Mouse (Mus musculus) embryonic facial prominence, embryonic 12.5 days (tissue): ENCODE results near the gene Gpbar1. TPM values are rescaled to one million over a fixed set of nuclear protein-coding genes. Genes with fewer than 3 reads are reported as not detected.

Experiments
- ATAC-seq: fragments of 200-750 bp; cut with Nextera tagmentation; 2 replicates; pipeline ENCODE4 v1.8.0; 2017; ENCODE audit not compliant: insufficient number of reproducible peaks, insufficient read depth, low FRiP score, low TSS enrichment
- H3K27ac ChIP-seq: fragments of 300-500 bp; sonication (generic); 2 replicates; pipeline ENCODE4 v1.5.1; 2016; ENCODE audit warnings: mild to moderate bottlenecking
- H3K27me3 ChIP-seq: fragments of 300-500 bp; sonication (generic); 2 replicates; pipeline ENCODE4 v1.6.1; 2016; ENCODE audit warnings: mild to moderate bottlenecking, moderate library complexity
- H3K36me3 ChIP-seq: fragments of 300-500 bp; sonication (generic); 2 replicates; pipeline ENCODE4 v1.6.1; 2016; ENCODE audit warnings: mild to moderate bottlenecking
- H3K4me1 ChIP-seq: fragments of 300-500 bp; sonication (generic); 2 replicates; pipeline ENCODE4 v1.6.1; 2016
- H3K4me2 ChIP-seq: fragments of 300-500 bp; sonication (generic); replicated peaks from 2 replicates; pipeline ENCODE4 v1.6.1; 2016; ENCODE audit warnings: mild to moderate bottlenecking, moderate library complexity
- H3K4me3 ChIP-seq: fragments of 300-500 bp; sonication (generic); 2 replicates; pipeline ENCODE4 v1.5.1; 2016; ENCODE audit warnings: mild to moderate bottlenecking
- H3K9ac ChIP-seq: fragments of 300-500 bp; sonication (generic); 2 replicates; pipeline ENCODE4 v1.6.1; 2016; ENCODE audit warnings: mild to moderate bottlenecking, moderate library complexity
- H3K9me3 ChIP-seq: fragments of 300-500 bp; sonication (generic); 2 replicates; pipeline ENCODE4 v1.6.1; 2016; ENCODE audit warnings: mild to moderate bottlenecking, moderate library complexity
- WGBS: fragments of 180-500 bp; shearing (Covaris S2); methylation state at CpG from one replicate; pipeline ENCODE4 v1.1.7; 2016; 5-methylcytosine and 5-hydroxymethylcytosine counted together
- polyA plus RNA-seq: library from polyadenylated mRNA; unstranded; fragments of >200 nt; fragmentation: Nextera tagmentation; extraction: Ambion mirVana; gene quantifications from 2 replicates; pipeline ENCODE4 v1.2.1, GENCODE M21; 2016

The Gpbar1 gene
- polyA plus RNA-seq, 1 experiment from 2014 or later = not detected

GRCm38 (mm10) chr1:74289248-74289647 lies 10.9 kb downstream of the Gpbar1 start:
- H3K36me3 ChIP-seq = peaks cover 42% of the 10 kb centered on the region
- no peak for ATAC-seq
- no peak overlapping the region for H3K27ac ChIP-seq
- H3K4me1 ChIP-seq = peaks cover 6% of the 10 kb centered on the region
- H3K9me3 ChIP-seq = no peaks in the 10 kb centered on the region
- H3K4me2 ChIP-seq = no peak overlapping the region
- H3K9ac ChIP-seq = no peak overlapping the region
- H3K4me3 ChIP-seq = no peak overlapping the region
- 86% methylated on average over 9 of the region's 9 CpGs for WGBS
- no peaks in the 10 kb centered on the region for H3K27me3 ChIP-seq

DNA sequence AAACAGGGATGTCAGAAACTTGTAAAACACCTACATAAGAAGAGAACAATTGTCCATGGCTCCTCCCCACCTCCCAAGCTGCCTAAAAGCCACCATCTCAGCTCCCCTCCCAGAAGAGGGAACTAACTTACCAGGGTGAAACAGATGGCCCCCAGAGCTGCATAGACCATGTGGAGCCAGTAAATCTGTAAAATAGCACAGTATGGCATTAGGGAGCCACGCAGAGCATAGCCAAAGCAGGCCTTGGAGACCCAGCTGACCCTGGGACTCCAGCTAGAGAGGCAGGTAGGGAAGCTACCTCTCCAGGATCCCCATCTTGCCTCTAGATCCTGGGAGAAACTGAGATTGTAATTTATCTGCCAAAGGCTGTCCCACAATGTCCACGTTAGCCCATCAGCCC lies 11.4 kb downstream of the Gpbar1 start:
- H3K4me3 ChIP-seq = no peak overlapping the region
- no peaks in the 10 kb centered on the region for H3K9me3 ChIP-seq
- no peak overlapping the region for H3K9ac ChIP-seq
- 88% methylated on average over 2 of the region's 2 CpGs for WGBS
- H3K4me1 ChIP-seq = peaks cover 7% of the 10 kb centered on the region
- H3K36me3 ChIP-seq = peaks cover 42% of the 10 kb centered on the region
- H3K27me3 ChIP-seq = no peaks in the 10 kb centered on the region
- no peak for ATAC-seq
- no peak overlapping the region for H3K27ac ChIP-seq
- H3K4me2 ChIP-seq = no peak overlapping the region

DNA sequence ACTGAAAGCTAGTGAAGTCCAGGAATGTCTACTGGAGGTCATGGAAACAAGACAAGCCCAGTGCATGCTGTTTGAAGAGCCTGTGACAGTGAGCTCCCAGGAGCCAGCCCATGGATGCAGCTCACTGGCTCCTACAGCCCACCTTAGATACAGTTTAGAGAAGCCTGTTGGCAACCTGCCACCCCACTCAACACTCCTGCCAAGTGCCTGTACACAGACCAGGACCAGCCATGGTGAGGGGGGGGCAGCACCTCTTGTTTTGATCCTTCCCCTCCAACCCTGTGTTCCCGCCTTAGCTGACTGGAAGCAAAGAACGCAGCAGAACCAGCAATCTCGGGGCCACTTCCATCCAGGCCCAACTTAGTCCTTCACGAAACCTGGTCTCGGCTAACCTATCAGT lies 11.8 kb downstream of the Gpbar1 start:
- no peak overlapping the region for H3K9ac ChIP-seq
- WGBS = 92% methylated on average over 5 of the region's 5 CpGs
- H3K4me3 ChIP-seq = no peak overlapping the region
- no peak overlapping the region for H3K4me2 ChIP-seq
- no peak overlapping the region for H3K27ac ChIP-seq
- ATAC-seq = no peak
- peaks cover 11% of the 10 kb centered on the region for H3K4me1 ChIP-seq
- H3K36me3 ChIP-seq = peaks cover 42% of the 10 kb centered on the region
- H3K27me3 ChIP-seq = no peaks in the 10 kb centered on the region
- no peaks in the 10 kb centered on the region for H3K9me3 ChIP-seq

DNA sequence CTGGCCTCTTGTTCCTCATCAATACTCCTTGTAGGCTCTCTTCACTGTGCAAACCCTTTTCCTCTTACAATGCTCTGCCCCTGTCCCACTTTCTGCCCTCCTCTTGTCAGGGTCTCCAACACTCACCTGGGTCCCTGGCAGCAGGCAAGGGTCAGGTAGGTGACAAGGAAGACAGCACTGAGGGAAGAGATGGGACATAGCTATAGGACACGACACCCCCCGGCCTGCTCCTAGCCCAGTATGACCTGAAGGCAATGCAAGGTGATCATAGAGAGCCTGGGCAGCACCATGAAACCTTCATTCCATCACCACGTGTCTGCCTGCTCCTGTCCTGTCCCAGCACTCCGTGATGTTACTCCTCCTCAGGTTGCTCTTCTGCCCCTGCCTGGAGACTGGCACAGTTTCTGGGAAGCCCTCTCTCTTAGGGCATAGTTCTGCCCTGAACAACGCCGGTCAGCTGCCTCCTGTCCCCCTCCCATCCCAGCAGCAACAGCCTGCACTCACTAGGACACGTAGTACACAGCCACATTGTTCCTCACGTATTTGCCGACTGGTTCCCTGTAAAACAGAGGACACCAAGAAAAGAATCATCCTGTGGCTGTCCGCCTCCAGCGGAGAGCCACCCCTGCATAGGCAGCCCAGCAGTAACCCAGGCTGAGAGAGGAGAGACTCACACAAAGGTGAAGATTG lies 14.1 kb downstream of the Gpbar1 start:
- H3K27me3 ChIP-seq = no peaks in the 10 kb centered on the region
- H3K36me3 ChIP-seq = peaks cover 42% of the 10 kb centered on the region
- no peak for ATAC-seq
- H3K9ac ChIP-seq = no peak overlapping the region
- H3K9me3 ChIP-seq = no peaks in the 10 kb centered on the region
- 85% methylated on average over 11 of the region's 11 CpGs for WGBS
- H3K27ac ChIP-seq = no peak overlapping the region
- peaks cover 26% of the 10 kb centered on the region for H3K4me1 ChIP-seq
- no peak overlapping the region for H3K4me2 ChIP-seq
- H3K4me3 ChIP-seq = no peak overlapping the region

GRCm38 (mm10) chr1:74293306-74293960 lies 15.1 kb downstream of the Gpbar1 start:
- H3K9me3 ChIP-seq = no peaks in the 10 kb centered on the region
- 89% methylated on average over 8 of the region's 8 CpGs for WGBS
- H3K4me2 ChIP-seq = no peak overlapping the region
- H3K27me3 ChIP-seq = no peaks in the 10 kb centered on the region
- peaks cover 42% of the 10 kb centered on the region for H3K36me3 ChIP-seq
- no peak overlapping the region for H3K27ac ChIP-seq
- H3K9ac ChIP-seq = no peak overlapping the region
- peaks cover 26% of the 10 kb centered on the region for H3K4me1 ChIP-seq
- H3K4me3 ChIP-seq = no peak overlapping the region
- ATAC-seq = no peak

DNA sequence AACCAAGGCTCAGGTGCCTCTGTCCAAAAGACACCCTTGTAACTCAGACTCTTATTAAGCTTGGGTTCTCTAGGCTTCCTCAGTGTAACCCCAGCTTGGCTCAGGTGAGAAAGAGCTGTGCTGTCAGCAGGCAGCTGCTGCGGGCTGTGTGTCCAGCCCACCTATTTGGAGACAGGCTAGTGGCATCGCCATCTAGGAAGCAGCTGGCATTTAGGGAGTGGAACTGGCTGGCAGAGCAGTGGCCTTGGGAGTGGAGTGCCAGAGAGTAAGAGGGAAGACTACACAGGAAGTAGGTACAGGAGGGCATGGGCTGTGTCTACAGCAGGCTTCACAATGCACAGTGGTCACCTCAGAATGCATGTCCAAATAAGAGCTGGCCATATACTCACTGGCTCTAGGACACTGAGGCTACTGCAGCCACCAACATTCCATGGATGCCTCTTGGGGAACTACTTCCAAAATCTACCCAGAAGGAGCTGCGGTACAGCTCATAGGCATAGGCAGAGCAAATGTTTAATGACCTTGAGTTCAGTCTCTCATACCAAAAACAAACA lies 15.8 kb downstream of the Gpbar1 start:
- no peak for ATAC-seq
- Histone ChIP-seq H3K27me3 (no peaks in the 10 kb centered on the region), H3K4me2 (no peak overlapping the region), H3K9me3 (no peaks in the 10 kb centered on the region), H3K4me3 (no peak overlapping the region), H3K27ac (no peak overlapping the region), H3K36me3 (peaks cover 36% of the 10 kb centered on the region), H3K4me1 (peaks cover 26% of the 10 kb centered on the region), H3K9ac (no peak overlapping the region)
- 88% methylated on average over 3 of the region's 3 CpGs for WGBS

GRCm38 (mm10) chr1:74294733-74295455 lies 16.5 kb downstream of the Gpbar1 start:
- no peak overlapping the region for H3K9ac ChIP-seq
- peaks cover 29% of the 10 kb centered on the region for H3K36me3 ChIP-seq
- ATAC-seq = 0 out of 2 replicates have a peak, but pooled peaks have one; percentile 1
- H3K4me3 ChIP-seq = no peak overlapping the region
- 90% methylated on average over 6 of the region's 6 CpGs for WGBS
- H3K4me1 ChIP-seq = peaks cover 26% of the 10 kb centered on the region
- no peaks in the 10 kb centered on the region for H3K9me3 ChIP-seq
- peak overlapping the region; percentile 28; the same call in 1 of the 2 replicates for H3K4me2 ChIP-seq
- H3K27ac ChIP-seq = peak overlapping the region; percentile 91
- no peaks in the 10 kb centered on the region for H3K27me3 ChIP-seq

- Histone ChIP-seq H3K27ac (peak overlapping the region; percentile 91), H3K36me3 (peaks cover 22% of the 10 kb centered on the region), H3K9ac (peak overlapping the region; percentile 47), H3K4me1 (peaks cover 26% of the 10 kb centered on the region), H3K4me2 (peak overlapping the region; percentile 28), H3K9me3 (no peaks in the 10 kb centered on the region), H3K27me3 (no peaks in the 10 kb centered on the region), H3K4me3 (no peak overlapping the region; the same call in 1 of the 2 replicates)
- peak; percentile 88 for ATAC-seq
- 12% methylated on average over 9 of the region's 9 CpGs for WGBS
Measured at GRCm38 (mm10) chr1:74295456-74296171, 17.3 kb downstream of the Gpbar1 start.

DNA sequence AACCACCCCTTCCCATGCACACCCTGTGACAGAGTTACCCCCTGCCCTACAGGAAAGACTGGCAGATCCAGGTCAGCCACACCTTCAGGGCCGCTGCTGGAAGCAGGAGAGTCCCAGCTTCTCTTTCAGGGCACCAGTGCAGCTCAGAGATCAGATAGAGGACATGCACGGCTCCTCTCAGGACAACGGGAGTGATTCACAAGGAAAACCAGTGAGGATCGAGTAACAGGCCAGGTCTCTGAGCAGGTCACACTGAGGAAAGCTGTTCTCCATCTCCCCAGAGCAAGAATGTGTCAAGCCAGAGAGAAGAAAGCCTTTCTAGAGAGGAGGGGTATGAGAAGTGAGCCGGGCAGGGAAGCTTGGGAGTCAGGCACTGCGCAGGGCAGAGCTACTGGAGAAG lies 18.1 kb downstream of the Gpbar1 start:
- Histone ChIP-seq H3K4me2 (no peak overlapping the region), H3K4me3 (no peak overlapping the region), H3K27me3 (no peaks in the 10 kb centered on the region), H3K9ac (no peak overlapping the region; the same call in 1 of the 2 replicates), H3K27ac (peak overlapping the region; percentile 91), H3K4me1 (peaks cover 26% of the 10 kb centered on the region), H3K9me3 (no peaks in the 10 kb centered on the region), H3K36me3 (peaks cover 14% of the 10 kb centered on the region)
- WGBS = 29% methylated on average over 6 of the region's 6 CpGs
- no peak for ATAC-seq

DNA sequence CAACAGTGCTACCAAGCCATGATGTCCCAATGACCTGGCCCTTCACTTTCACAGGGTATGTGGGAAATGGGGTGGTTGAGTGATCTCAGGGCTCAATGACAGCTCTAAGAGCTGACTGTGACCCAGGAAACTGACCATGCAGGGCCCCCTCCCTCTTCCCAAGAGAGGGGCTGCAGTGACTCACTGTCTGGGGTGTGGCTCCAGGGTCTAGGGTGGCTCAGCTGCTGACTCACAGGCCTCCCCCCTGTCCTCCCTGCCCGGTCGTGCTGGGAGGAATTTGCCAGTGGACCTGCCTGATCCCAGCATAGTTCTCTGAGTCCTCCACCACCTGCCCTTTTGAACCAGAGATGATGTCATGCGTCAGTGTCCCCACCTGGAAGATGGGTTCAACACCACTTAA lies 18.9 kb downstream of the Gpbar1 start:
- ATAC-seq = no peak
- Histone ChIP-seq H3K27ac (peak overlapping the region; percentile 91; the same call in 1 of the 2 replicates), H3K27me3 (no peaks in the 10 kb centered on the region), H3K36me3 (peaks cover 9% of the 10 kb centered on the region), H3K9me3 (no peaks in the 10 kb centered on the region), H3K9ac (peak overlapping the region; percentile 24; the same call in 1 of the 2 replicates), H3K4me3 (no peak overlapping the region), H3K4me1 (peaks cover 26% of the 10 kb centered on the region), H3K4me2 (no peak overlapping the region)
- 75% methylated on average over 3 of the region's 3 CpGs for WGBS

DNA sequence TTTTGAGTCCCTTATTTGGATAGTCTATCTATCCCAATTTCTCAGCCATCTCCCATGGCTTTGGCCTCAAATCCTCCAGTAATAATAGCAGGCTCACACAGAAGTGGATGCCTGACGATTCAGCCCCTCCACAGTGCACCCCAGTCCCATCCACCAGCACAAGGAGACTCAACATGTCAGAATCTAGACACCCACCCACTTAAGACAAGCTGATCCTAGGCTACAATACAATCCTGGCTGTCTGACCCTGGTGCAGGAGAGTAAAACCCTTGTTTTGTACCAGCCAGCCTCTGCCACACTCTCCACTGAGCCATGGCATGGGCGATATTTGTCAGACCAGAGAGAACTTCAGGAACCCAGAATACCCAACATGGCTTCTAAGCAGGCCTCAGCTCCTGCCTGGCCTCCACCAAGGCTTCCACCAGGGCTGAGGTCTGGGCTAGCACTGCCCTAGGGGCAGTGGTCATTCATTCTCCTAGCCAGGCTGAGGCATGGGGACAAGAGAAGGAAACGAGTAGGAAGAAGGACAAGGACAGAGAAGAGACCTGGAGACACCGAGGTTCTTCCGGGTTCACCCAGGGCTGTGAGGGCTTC lies 19.9 kb downstream of the Gpbar1 start:
- Histone ChIP-seq H3K27me3 (no peaks in the 10 kb centered on the region), H3K9me3 (no peaks in the 10 kb centered on the region), H3K4me3 (no peak overlapping the region), H3K4me1 (peaks cover 26% of the 10 kb centered on the region), H3K27ac (no peak overlapping the region), H3K36me3 (peaks cover 3% of the 10 kb centered on the region; the same call in 1 of the 2 replicates), H3K9ac (no peak overlapping the region), H3K4me2 (no peak overlapping the region)
- 84% methylated on average over 5 of the region's 5 CpGs for WGBS
- no peak for ATAC-seq
